Mouse (Mus musculus) neutrophil, adult 59 days (primary cell): ENCODE results near the gene Gm8947. TPM values are rescaled to one million over a fixed set of nuclear protein-coding genes. Genes with fewer than 3 reads are reported as not detected.

Experiments used
- total RNA-seq, 2 experiments: library from RNA; stranded (reverse); gene quantifications; 1 replicate in 1 of 2; 2 replicates in 1 of 2; pipeline ENCODE4 v1.2.4; 2023

Gm8947 gene
- total RNA-seq = not detected

DNA sequence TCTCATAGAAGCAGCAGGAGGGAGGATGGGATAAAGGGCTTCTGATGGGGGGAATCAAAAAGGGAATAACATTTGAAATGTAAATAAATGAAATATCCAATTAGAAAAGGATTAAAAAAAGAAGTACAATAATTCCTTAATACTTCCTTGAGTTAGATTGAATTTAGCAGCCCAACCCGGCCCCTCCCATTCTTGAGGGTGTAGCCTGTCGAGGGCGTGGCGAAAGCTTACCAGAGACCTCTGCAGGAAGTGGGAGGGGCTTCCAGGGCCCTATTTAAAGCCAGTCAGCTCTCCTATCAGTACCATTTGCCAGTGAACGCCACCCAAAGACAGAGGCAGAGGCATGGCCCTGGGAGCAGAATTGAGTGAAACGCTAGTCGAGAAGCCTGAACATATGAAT, at the start of gene Gm8947:
Gene Gm8947 (plus strand): TSS at position 302 of the 400 bp plus-strand sequence.

DNA sequence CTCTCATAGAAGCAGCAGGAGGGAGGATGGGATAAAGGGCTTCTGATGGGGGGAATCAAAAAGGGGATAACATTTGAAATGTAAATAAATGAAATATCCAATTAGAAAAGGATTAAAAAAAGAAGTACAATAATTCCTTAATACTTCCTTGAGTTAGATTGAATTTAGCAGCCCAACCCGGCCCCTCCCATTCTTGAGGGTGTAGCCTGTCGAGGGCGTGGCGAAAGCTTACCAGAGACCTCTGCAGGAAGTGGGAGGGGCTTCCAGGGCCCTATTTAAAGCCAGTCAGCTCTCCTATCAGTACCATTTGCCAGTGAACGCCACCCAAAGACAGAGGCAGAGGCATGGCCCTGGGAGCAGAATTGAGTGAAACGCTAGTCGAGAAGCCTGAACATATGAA, 9.9 kb upstream of the Gm8947 start, which contains the start of gene Gm47985:
Gene Gm47985 (plus strand): TSS at position 272 of the 400 bp plus-strand sequence.

DNA sequence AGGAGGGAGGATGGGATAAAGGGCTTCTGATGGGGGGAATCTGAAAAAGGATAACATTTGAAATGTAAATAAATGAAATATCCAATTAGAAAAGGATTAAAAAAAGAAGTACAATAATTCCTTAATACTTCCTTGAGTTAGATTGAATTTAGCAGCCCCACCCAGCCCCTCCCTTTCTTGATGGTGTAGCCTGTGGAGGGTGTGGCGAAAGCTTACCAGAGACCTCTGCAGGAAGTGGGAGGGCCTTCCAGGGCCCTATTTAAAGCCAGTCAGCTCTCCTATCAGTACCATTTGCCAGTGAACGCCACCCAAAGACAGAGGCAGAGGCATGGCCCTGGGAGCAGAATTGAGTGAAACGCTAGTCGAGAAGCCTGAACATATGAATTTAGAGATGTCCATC, 5.9 kb downstream of the Gm8947 start, which contains the start of gene Gm47995:
Gene Gm47995 (plus strand): TSS at position 329 of the 400 bp plus-strand sequence.

DNA sequence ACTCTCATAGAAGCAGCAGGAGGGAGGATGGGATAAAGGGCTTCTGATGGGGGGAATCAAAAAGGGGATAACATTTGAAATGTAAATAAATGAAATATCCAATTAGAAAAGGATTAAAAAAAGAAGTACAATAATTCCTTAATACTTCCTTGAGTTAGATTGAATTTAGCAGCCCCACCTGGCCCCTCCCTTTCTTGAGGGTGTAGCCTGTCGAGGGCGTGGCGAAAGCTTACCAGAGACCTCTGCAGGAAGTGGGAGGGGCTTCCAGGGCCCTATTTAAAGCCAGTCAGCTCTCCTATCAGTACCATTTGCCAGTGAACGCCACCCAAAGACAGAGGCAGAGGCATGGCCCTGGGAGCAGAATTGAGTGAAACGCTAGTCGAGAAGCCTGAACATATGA, 11.6 kb downstream of the Gm8947 start, which contains the start of gene 3110040M04Rik:
Gene 3110040M04Rik (plus strand): TSS at position 304 of the 400 bp plus-strand sequence.

DNA sequence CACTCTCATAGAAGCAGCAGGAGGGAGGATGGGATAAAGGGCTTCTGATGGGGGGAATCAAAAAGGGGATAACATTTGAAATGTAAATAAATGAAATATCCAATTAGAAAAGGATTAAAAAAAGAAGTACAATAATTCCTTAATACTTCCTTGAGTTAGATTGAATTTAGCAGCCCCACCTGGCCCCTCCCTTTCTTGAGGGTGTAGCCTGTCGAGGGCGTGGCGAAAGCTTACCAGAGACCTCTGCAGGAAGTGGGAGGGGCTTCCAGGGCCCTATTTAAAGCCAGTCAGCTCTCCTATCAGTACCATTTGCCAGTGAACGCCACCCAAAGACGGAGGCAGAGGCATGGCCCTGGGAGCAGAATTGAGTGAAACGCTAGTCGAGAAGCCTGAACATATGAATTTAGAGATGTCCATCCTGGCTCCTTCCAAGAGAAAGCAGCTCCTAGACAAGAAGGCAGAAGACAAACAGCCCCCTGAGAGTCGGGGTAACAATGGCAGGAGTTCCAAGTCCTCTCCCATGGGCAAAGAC, 17.7 kb downstream of the Gm8947 start, which contains the start of gene Gm47996:
Gene Gm47996 (plus strand): TSS at position 308 of the 532 bp plus-strand sequence.

Other genes starting within 250 kb of the Gm8947 start
- not detected for gene Hmcn1, start 198.9 kb upstream of the Gm8947 start, total RNA-seq
- gene Gm47985, start 9.8 kb upstream of the Gm8947 start, total RNA-seq = not detected
- not detected for gene Gm47995, start 6.1 kb downstream of the Gm8947 start, total RNA-seq
- not detected for gene 3110040M04Rik, start 11.7 kb downstream of the Gm8947 start, total RNA-seq
- not detected for gene Gm47996, start 17.8 kb downstream of the Gm8947 start, total RNA-seq
- 10 to 100 TPM; 76.4 to 95.1 TPM for gene Ivns1abp, start 152.1 kb downstream of the Gm8947 start, total RNA-seq
- 10 to 100 TPM; 15.1 to 17.6 TPM for gene Swt1, start 236.1 kb downstream of the Gm8947 start, total RNA-seq
- gene Trmt1l, start 236.2 kb downstream of the Gm8947 start, total RNA-seq = 10 to 100 TPM; 21.9 to 23.5 TPM